Mouse (Mus musculus): ENCODE results near the gene Kbtbd13. TPM values are rescaled to one million over a fixed set of nuclear protein-coding genes. Genes with fewer than 3 reads are reported as not detected.

Gene Kbtbd13
- polyA plus RNA-seq, 1 experiment from 2014 or later: 1.0 TPM

- 77% methylated on average over 24 of the region's 24 CpGs for WGBS
- Histone ChIP-seq H3K4me1 (no peaks in the 10 kb centered on the region), H3K4me3 (no peak overlapping the region), H3K9me3 (replicated peaks) (no peaks in the 10 kb centered on the region), H3K27me3 (no peaks in the 10 kb centered on the region), H3K4me2 (replicated peaks) (no peak overlapping the region), H3K27ac (no peak overlapping the region), H3K9ac (no peak overlapping the region), H3K36me3 (peaks cover 24% of the 10 kb centered on the region)
- no peak for ATAC-seq (ENCODE audit: low FRiP score)
These were observed 19.7 kb downstream of the Kbtbd13 start for GRCm38 (mm10) chr9:65371756-65372155.

GRCm38 (mm10) chr9:65365721-65366120 lies 25.7 kb downstream of the Kbtbd13 start:
- ATAC-seq (ENCODE audit: low FRiP score): no peak
- Histone ChIP-seq H3K4me2 (replicated peaks) (no peak overlapping the region), H3K27ac (no peak overlapping the region), H3K9ac (no peak overlapping the region), H3K36me3 (peaks cover 25% of the 10 kb centered on the region), H3K4me1 (no peaks in the 10 kb centered on the region), H3K4me3 (no peak overlapping the region), H3K27me3 (no peaks in the 10 kb centered on the region), H3K9me3 (replicated peaks) (no peaks in the 10 kb centered on the region)
- 88% methylated on average over 7 of the region's 7 CpGs for WGBS

GRCm38 (mm10) chr9:65363684-65364083 lies 27.8 kb downstream of the Kbtbd13 start:
- H3K36me3 ChIP-seq: peaks cover 43% of the 10 kb centered on the region
- H3K9me3 ChIP-seq (replicated peaks): no peaks in the 10 kb centered on the region
- no peaks in the 10 kb centered on the region for H3K27me3 ChIP-seq
- H3K9ac ChIP-seq: no peak overlapping the region
- no peak overlapping the region for H3K4me3 ChIP-seq
- no peak overlapping the region for H3K4me2 ChIP-seq (replicated peaks)
- no peak overlapping the region for H3K27ac ChIP-seq
- H3K4me1 ChIP-seq: no peaks in the 10 kb centered on the region
- ATAC-seq (ENCODE audit: low FRiP score): no peak
- WGBS: 56% methylated on average over 9 of the region's 9 CpGs

GRCm38 (mm10) chr9:65360641-65361448 lies 30.6 kb downstream of the Kbtbd13 start, which contains the start of gene Ubap1l:
TSS of gene Ubap1l (plus strand) at chr9:65361041.
- Histone ChIP-seq H3K4me2 (replicated peaks) (no peak within 1 kb of the TSS), H3K9ac (no peak within 1 kb of the TSS), H3K4me3 (no peak within 1 kb of the TSS), H3K9me3 (replicated peaks) (no peaks in the 10 kb centered on the region), H3K36me3 (peaks cover 62% of the 10 kb centered on the region), H3K27ac (no peak within 1 kb of the TSS), H3K4me1 (no peaks in the 10 kb centered on the region), H3K27me3 (no peaks in the 10 kb centered on the region)
- no peak for ATAC-seq (ENCODE audit: low FRiP score)
- 93% methylated on average over 16 of the region's 16 CpGs for WGBS

- Histone ChIP-seq H3K27me3 (no peaks in the 10 kb centered on the region), H3K9ac (no peak overlapping the region), H3K27ac (no peak overlapping the region), H3K4me2 (replicated peaks) (no peak overlapping the region), H3K4me1 (no peaks in the 10 kb centered on the region), H3K9me3 (replicated peaks) (no peaks in the 10 kb centered on the region), H3K4me3 (no peak overlapping the region), H3K36me3 (peaks cover 68% of the 10 kb centered on the region)
- 94% methylated on average over 1 of the region's 1 CpGs for WGBS
- ATAC-seq (ENCODE audit: low FRiP score): no peak
These were observed 32.4 kb downstream of the Kbtbd13 start for GRCm38 (mm10) chr9:65358956-65359480.

- WGBS: 93% methylated on average over 2 of the region's 2 CpGs
- Histone ChIP-seq H3K27me3 (no peaks in the 10 kb centered on the region), H3K9ac (no peak overlapping the region), H3K4me2 (replicated peaks) (no peak overlapping the region), H3K4me3 (no peak overlapping the region), H3K9me3 (replicated peaks) (no peaks in the 10 kb centered on the region), H3K27ac (no peak overlapping the region), H3K36me3 (peaks cover 68% of the 10 kb centered on the region), H3K4me1 (no peaks in the 10 kb centered on the region)
- ATAC-seq (ENCODE audit: low FRiP score): no peak
These were observed 34.5 kb downstream of the Kbtbd13 start for GRCm38 (mm10) chr9:65356971-65357370.

GRCm38 (mm10) chr9:65356561-65356960 lies 34.9 kb downstream of the Kbtbd13 start:
- H3K27me3 ChIP-seq: no peaks in the 10 kb centered on the region
- no peak overlapping the region for H3K4me3 ChIP-seq
- H3K36me3 ChIP-seq: peaks cover 66% of the 10 kb centered on the region
- H3K27ac ChIP-seq: no peak overlapping the region
- H3K9ac ChIP-seq: no peak overlapping the region
- no peak for ATAC-seq (ENCODE audit: low FRiP score)
- no peaks in the 10 kb centered on the region for H3K9me3 ChIP-seq (replicated peaks)
- 89% methylated on average over 7 of the region's 7 CpGs for WGBS
- H3K4me1 ChIP-seq: no peaks in the 10 kb centered on the region
- no peak overlapping the region for H3K4me2 ChIP-seq (replicated peaks)

- Histone ChIP-seq H3K4me3 (no peak overlapping the region), H3K9me3 (replicated peaks) (no peaks in the 10 kb centered on the region), H3K4me2 (replicated peaks) (no peak overlapping the region), H3K9ac (no peak overlapping the region), H3K27me3 (no peaks in the 10 kb centered on the region), H3K36me3 (peaks cover 37% of the 10 kb centered on the region), H3K4me1 (peaks cover 1% of the 10 kb centered on the region), H3K27ac (no peak overlapping the region)
- WGBS: 87% methylated on average over 5 of the region's 5 CpGs
- ATAC-seq (ENCODE audit: low FRiP score): no peak
These were observed 38.2 kb downstream of the Kbtbd13 start for GRCm38 (mm10) chr9:65353251-65353650.

GRCm38 (mm10) chr9:65347112-65347850 lies 44.2 kb downstream of the Kbtbd13 start:
- peaks cover 14% of the 10 kb centered on the region for H3K4me1 ChIP-seq
- no peak for ATAC-seq (ENCODE audit: low FRiP score)

GRCm38 (mm10) chr9:65346476-65347111 lies 44.9 kb downstream of the Kbtbd13 start:
- Histone ChIP-seq H3K4me3 (peak overlapping the region; percentile 100), H3K4me2 (replicated peaks) (peak overlapping the region; percentile 90), H3K9me3 (replicated peaks) (no peaks in the 10 kb centered on the region; the same call in 1 of the 2 replicates), H3K4me1 (peaks cover 14% of the 10 kb centered on the region), H3K36me3 (no peaks in the 10 kb centered on the region), H3K27ac (peak overlapping the region; percentile 94), H3K9ac (peak overlapping the region; percentile 98), H3K27me3 (no peaks in the 10 kb centered on the region)
- WGBS: under 1% methylated on average over 73 of the region's 77 CpGs
- ATAC-seq (ENCODE audit: low FRiP score): peak; percentile 56

More at GRCm38 (mm10) chr9:65347112-65347850, 44.2 kb downstream of the Kbtbd13 start:
- H3K27me3 ChIP-seq: no peaks in the 10 kb centered on the region
- no peaks in the 10 kb centered on the region for H3K36me3 ChIP-seq
- peak overlapping the region; percentile 90 for H3K4me2 ChIP-seq (replicated peaks)
- H3K9ac ChIP-seq: peak overlapping the region; percentile 98
- no peaks in the 10 kb centered on the region; the same call in 1 of the 2 replicates for H3K9me3 ChIP-seq (replicated peaks)
- H3K27ac ChIP-seq: peak overlapping the region; percentile 94; the same call in 1 of the 2 replicates
- peak overlapping the region; percentile 100 for H3K4me3 ChIP-seq
- WGBS: 56% methylated on average over 8 of the region's 8 CpGs

- 2% methylated on average over 46 of the region's 59 CpGs for WGBS
- no peaks in the 10 kb centered on the region; the same call in 1 of the 2 replicates for H3K9me3 ChIP-seq (replicated peaks)
- H3K9ac ChIP-seq: peak within 1 kb of the TSS; percentile 98
- H3K27ac ChIP-seq: peak within 1 kb of the TSS; percentile 94
- peak within 1 kb of the TSS; percentile 100 for H3K4me3 ChIP-seq
- ATAC-seq (ENCODE audit: low FRiP score): peak; percentile 94
- H3K36me3 ChIP-seq: no peaks in the 10 kb centered on the region
- peaks cover 14% of the 10 kb centered on the region for H3K4me1 ChIP-seq
- H3K4me2 ChIP-seq (replicated peaks): peak within 1 kb of the TSS; percentile 90
- H3K27me3 ChIP-seq: no peaks in the 10 kb centered on the region
These were observed 45.5 kb downstream of the Kbtbd13 start, which contains the start of gene Pdcd7 for GRCm38 (mm10) chr9:65345854-65346475. TSS of gene Pdcd7 (plus strand) at chr9:65346104.
